Mouse (Mus musculus) liver, embryonic 14 days (tissue): Measurements from ENCODE around the gene Srms. TPM values are rescaled to one million over a fixed set of nuclear protein-coding genes. Genes with fewer than 3 reads are reported as not detected.

Experiments used
- polyA plus RNA-seq: library from polyadenylated mRNA; depleted of rRNA; stranded (reverse); fragments of >200 nt; gene quantifications from 2 replicates; pipeline ENCODE4 v1.2.3, GENCODE M21; 2012; rRNA removed

Srms gene
- 0.17 and 0.19 TPM in 2 replicates for polyA plus RNA-seq

DNA sequence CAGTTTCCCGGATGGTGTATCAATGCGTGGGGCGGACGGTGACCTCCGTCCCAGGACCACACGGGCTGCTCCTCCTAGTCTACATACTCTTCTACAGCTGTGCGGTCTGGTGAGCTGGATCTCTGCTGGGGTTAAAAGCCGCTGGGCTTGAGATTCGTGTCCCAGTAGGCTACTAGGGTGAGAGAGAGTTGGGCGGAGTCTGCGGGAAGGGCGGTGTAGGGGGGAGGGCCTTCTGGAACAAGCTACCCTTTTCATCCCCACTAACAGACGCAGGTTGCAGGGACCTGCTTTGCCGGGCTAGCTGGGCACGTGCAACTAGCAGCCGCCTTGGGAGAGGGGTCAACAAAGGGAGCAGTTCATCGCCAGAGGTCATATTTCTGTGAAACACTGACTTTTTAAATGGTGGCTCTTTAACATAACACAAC is at the start of gene Srms:
Srms (minus strand) TSS at position 165 of the 425 bp plus-strand sequence.

DNA sequence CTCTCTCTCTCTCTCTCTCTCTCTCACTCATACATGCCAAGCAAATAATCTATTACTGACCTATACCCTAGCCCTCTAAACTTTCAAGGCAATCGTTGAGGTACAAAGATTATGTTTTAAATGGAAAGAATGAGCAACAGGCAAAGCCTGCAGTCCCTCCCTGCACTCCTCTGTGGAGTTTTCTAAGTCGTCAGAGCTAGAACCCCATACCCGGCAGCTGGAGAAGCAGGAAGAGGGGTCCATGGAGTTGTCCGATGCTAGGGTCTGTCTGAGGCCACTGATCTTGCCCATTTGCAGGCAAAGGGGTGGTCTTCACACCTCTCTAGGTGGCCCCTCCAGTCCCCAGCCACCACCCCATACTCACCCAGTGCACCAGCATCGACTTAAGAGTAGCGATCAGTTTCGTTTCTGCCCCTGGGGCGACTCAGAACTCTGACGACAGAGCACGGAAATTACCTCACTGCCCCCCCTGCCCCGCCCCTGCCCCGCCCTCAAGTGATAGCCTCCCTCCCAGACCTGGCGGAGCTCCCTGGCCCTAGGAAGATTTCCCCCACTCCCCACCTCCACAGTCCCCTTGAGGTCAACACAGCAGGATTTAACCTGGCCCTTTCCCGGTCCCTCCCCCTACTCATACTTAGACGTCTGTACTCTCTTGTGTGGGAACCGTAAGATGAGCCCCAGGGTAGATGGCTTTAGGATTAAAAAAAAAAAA is 28.8 kb upstream of the Srms start, which contains the start of gene Helz2:
Helz2 (minus strand) TSS at position 426 of the 712 bp plus-strand sequence.

DNA sequence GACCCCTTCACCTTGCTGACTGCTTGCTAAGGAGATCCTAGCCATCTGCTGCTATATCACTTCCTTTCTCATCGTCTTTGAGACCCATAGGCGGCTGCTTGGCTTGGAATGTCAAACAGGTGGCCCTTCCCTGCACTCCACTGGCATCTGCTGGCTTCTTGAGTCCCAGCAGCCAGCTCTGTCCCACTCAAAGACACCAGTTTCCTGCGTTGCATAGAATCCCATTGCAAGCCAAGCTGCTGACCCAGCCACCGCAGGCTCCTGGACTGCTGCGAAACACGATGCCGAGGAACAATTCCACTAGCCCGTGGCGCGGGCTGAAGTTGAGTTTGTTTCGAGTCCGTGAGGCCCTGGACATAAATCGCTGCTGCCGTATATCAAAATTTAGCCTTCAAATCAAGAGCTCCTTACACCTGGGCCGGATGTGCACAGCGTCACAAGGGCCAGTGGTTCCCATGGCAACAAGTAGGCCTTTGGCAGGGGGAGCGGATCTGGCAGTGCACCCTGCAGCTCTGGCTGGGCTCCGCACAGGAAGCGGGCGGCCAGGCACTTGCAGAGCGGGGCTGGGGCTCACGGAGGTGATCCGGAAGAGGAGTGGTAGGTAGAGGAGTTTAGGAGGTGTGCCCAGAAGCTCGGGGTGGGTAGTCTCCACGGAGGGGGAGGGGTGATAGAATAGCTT is 6.7 kb upstream of the Srms start, which contains the start of gene Fndc11:
Fndc11 (plus strand) TSS at position 476 of the 679 bp plus-strand sequence.

DNA sequence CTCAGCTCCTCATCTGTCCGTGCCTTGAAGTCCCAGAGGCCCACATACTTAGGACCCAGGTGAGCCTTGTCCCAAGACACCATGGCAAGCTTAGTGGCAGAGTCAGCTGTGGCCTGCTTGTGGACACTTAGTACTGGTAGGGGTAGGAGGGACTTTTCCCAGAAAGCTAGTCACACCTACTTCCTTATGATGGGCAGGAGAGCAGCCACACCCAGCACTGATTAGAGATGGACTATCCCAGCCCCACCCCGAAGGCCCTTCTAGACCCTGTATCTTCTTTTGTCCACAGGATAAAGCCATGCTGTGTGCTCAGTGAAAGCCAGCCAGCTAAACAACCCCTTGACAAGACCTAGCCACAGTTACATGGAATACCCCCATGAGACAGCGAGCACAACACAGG is 10.6 kb downstream of the Srms start, which contains the start of gene Ptk6:
Ptk6 (minus strand) TSS at position 368 of the 400 bp plus-strand sequence.

DNA sequence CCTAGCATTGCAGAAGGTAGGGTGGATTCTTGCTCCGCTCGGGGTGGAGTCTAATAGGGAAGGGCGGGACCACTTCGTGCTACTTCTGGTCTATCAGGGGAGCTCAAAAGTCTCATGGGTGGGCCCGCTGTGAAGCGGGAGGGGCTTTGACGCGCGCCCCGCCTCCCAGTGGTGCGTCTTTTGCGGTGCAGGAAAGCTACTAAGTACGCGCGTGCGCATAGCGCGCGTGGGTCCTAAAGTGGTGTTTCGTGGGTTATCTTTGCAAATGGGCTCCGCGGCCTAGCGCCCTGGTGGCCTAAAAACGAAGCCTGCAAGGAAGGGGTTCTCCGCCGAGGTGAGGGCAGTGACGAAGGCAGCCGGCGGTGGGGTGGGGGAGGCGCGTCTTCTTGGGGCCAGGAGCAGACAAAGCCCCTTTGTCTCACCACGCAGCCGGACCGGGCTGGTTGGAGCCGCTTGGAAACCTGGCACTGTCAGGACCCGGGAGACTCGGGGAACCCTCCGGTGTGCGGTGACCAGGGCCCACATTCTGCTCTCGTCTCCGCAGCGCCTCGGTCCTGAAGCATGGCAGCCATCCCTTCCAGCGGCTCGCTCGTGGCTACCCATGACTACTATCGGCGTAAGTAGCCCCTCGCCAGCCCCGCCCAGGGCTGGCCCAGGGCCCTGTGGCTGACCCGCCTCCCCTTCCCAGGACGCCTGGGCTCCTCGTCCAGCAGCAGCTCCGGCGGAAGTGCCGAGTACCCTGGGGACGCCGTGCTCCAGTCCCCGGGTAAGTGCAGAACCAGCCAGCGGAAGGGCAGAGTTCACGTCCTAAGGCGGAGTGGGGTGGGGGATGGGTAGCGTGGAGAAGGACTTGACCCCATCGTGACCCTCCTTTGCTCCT is 25.6 kb downstream of the Srms start, which contains the start of gene Ppdpf:
Ppdpf (plus strand) TSS at position 127 of the 880 bp plus-strand sequence.

DNA sequence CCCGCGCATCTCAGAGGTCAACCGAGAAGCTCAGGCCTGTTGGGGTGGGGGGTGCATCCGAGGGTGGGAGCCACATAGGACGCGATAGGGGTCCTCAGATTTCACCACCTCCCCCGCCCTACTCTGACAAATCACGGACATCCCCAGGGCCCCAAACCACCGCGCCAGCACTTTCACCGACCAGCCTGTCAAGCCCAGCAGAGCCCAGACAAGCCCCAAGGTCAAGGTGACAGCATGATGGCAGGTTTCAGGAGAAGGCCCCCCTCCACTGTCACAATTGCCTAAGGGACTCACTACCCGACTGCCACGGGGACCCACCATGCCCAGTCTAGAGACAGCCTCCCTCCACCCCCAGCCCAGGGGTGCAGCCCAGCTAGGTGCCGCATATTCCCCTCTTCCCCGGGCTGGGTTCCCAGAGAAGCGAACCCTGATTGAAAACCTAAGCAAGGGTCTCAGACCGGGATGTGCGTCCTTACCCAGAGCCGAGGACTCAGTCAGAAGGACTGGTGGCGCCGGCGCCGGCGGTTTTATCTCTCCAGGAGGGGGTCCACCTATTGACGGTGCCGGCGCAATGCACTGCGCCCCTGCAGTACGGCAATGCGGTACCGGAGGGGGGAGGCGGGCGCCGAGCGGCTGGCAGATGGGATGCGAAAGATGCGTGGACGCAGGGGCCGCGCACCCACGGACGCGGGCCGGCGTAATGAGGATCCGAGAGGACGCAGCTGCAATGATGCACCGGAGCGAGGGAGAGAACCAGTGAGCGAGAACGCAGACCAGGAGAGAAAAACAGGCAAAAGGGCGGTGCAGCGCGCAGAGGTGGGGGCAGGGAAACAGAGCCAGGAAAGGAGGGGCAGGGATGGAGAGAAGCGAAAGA is 56.5 kb downstream of the Srms start, which contains the start of gene Eef1a2:
Eef1a2 (minus strand) TSS at position 767 of the 874 bp plus-strand sequence.

Other genes with a start within 250 kb of the Srms start
- gene Arfgap1, start 246.0 kb downstream of the Srms start, polyA plus RNA-seq, result 20.8 TPM in 2 replicates
- 0.10 TPM in 2 replicates for gene Col20a1, start 226.7 kb downstream of the Srms start, polyA plus RNA-seq
- gene Chrna4, start 169.6 kb downstream of the Srms start, polyA plus RNA-seq, result 0.53 and 0.70 TPM in 2 replicates
- gene Kcnq2, start 77.9 kb downstream of the Srms start, polyA plus RNA-seq, result 0.06 and 0.07 TPM in 2 replicates
- not detected in 2 replicates for gene Eef1a2, start 56.2 kb downstream of the Srms start, polyA plus RNA-seq
- gene Ppdpf, start 25.9 kb downstream of the Srms start, polyA plus RNA-seq, result 38.4 and 42.6 TPM in 2 replicates
- 0.03 and 0.05 TPM in 2 replicates for gene Ptk6, start 10.4 kb downstream of the Srms start, polyA plus RNA-seq
- 0.16 TPM in 2 replicates for gene Fndc11, start 6.8 kb upstream of the Srms start, polyA plus RNA-seq
- 4.0 and 5.8 TPM in 2 replicates for gene Helz2, start 28.8 kb upstream of the Srms start, polyA plus RNA-seq
- gene Gmeb2, start 74.8 kb upstream of the Srms start, polyA plus RNA-seq, result 11.5 and 13.2 TPM in 2 replicates
- gene Stmn3, start 101.3 kb upstream of the Srms start, polyA plus RNA-seq, result 0.06 and 0.10 TPM in 2 replicates
- gene Rtel1, start 106.6 kb upstream of the Srms start, polyA plus RNA-seq, result 37.4 and 42.3 TPM in 2 replicates
- gene Zgpat, start 151.7 kb upstream of the Srms start, polyA plus RNA-seq, result 8.3 and 9.0 TPM in 2 replicates
- gene Arfrp1, start 152.2 kb upstream of the Srms start, polyA plus RNA-seq, result 22.0 and 23.4 TPM in 2 replicates
- gene Lime1, start 166.9 kb upstream of the Srms start, polyA plus RNA-seq, result 9.8 and 9.9 TPM in 2 replicates
- gene Zbtb46, start 246.2 kb upstream of the Srms start, polyA plus RNA-seq, result 5.1 and 5.7 TPM in 2 replicates